Mouse (Mus musculus): ENCODE measurements around the gene Ltv1.
"Not testable (repeated sequence)": the region's sequence is repeated elsewhere in the genome, so short reads cannot be mapped to it uniquely, and the experiment has no call there.

Ltv1 gene

DNA sequence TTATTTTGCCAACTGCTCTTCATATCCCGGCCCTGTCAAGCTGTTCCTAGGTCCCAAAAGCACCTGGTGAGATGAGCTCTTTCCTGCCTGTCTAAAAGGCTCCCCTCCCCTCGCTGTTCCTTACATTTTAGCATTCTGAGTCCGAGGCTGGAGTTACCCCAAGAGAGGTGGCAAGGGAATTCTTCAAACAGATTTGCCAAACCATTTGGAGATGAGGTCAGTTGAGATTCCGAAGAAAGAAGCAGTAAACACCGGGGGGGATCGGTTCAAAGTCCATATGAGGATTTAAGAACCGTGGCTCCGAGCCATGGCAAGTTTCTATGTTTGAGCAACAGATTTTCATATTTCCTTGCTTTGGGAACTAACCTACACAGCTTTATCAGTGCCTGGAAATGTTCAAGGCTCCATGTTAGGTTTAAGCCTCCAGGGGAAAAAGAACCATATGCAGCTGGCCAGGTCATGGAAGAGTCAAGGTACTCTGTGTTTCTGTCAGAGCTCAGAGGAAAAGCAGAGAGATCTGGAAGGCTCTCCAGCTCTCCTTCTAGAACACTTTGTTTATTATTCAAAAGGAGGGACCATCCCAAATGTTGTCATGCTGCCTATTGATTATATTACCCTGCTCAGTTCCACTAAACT lies 4.0 kb upstream of the Ltv1 start:
- no peak for DNase-seq (ENCODE audit: low spot score in 2 of 2)

DNA sequence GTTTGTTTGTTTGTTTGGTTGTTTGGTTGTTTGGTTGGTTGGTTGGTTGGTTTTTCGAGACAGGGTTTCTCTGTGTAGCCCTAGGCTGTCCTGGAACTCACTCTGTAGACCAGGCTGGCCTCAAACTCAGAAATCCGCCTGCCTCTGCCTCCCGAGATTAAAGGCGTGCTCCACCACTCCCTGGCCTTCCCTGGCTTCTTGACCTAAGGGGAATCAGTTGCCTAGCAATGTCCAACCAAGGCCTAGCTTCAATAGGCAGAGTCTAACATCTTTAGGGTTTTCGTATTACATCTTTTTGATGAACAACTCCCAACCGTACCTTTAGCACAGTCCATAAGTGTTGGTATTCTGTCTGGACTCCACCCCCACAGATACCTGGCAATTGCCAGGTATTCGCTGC lies 528 bp upstream of the Ltv1 start:
- DNase-seq (ENCODE audit: low spot score in 2 of 2) = not testable (repeated sequence)

- no peak for DNase-seq (ENCODE audit: low spot score in 2 of 2)
Observed at GRCm38 (mm10) chr10:13189881-13190280, 3.1 kb downstream of the Ltv1 start.

DNA sequence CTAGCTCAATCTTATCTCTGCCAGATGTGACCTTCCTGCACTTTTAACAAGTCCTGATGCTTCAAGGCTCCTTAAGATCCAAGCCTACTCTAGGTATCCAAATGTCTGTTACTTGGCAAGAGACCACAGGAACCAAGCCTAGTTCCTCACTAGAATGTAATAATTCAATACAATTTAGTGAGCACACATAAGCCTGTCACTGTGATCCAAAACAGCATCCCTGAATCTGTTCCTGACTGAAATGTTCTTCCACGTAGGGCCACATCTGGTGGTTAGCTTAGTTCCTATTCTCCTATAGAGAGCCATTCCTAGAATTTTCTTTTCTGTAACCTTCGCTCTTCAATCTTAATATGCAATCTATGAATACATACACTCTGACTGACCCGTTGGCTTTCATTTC lies 6.2 kb downstream of the Ltv1 start:
- no peak for DNase-seq (ENCODE audit: low spot score in 2 of 2)

GRCm38 (mm10) chr10:13184170-13184766 lies 8.7 kb downstream of the Ltv1 start:
- DNase-seq (ENCODE audit: low spot score in 2 of 2) = no peak

- DNase-seq (ENCODE audit: low spot score in 2 of 2) = no peak
Observed at GRCm38 (mm10) chr10:13180211-13180610, 12.8 kb downstream of the Ltv1 start.

- no peak for DNase-seq (ENCODE audit: low spot score in 2 of 2)
Observed at GRCm38 (mm10) chr10:13177973-13178624, 14.9 kb downstream of the Ltv1 start, which contains the start of gene Zc2hc1b. Gene Zc2hc1b, minus strand, starts transcription at chr10:13178023.

- DNase-seq (ENCODE audit: low spot score in 2 of 2) = no peak
Observed at GRCm38 (mm10) chr10:13175866-13176265, 17.1 kb downstream of the Ltv1 start.

DNA sequence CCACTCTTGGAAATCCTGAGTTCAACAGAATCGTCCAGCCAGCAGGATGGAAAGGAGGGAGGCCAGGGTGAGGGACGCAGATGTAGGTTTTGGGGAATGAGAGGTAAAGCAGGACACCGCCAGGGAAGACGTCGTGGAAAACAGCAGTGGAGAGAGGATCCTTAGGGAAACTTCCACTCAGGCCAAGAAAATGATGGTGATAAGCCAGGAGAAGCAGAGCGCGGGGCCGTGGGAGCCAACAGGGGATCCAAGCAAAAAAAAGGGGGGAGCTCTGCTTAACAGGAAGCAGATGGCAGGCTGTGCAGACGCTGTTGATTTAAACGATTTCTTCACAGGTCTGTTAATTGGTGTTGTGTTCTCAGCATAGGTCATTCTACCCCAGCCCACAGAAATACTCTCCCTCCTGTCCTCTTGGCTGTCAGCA lies 20.2 kb downstream of the Ltv1 start:
- DNase-seq (ENCODE audit: low spot score in 2 of 2) = no peak

GRCm38 (mm10) chr10:13171461-13171860 lies 21.5 kb downstream of the Ltv1 start:
- DNase-seq (ENCODE audit: low spot score in 2 of 2) = no peak

DNA sequence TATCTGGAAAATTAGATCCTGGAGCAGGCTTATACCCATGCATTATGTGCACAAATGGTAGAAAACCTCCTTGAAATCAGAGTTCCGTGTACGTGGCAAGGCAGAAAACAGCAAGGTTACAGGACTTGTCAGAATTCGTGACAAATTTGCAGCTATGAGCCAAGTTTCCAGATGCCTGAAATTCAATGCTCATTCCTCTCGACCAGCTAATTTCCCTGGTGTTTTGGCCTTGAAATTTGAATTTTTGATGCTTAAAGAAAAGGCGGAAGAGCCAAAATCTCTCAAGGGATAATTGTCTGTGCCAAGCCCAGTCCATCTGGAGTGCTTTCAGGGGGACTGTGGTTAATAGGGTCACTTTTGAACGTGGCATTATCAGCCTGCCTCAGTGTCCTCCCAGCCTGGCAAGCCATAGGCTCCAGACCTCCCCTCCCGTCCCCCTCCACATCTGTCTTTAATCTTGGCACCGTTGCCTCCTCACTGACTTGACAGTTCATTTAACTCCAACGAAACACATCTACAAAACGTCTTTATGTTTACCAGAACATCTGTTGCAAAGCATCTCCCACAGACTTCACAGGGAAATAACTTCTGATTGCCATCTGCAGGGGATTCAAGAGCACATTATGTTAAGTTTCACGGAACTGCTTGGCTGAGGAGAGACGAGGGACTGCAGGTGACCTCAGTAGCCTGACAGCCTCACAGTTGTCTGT lies 22.1 kb downstream of the Ltv1 start:
- DNase-seq (ENCODE audit: low spot score in 2 of 2) = no peak

DNA sequence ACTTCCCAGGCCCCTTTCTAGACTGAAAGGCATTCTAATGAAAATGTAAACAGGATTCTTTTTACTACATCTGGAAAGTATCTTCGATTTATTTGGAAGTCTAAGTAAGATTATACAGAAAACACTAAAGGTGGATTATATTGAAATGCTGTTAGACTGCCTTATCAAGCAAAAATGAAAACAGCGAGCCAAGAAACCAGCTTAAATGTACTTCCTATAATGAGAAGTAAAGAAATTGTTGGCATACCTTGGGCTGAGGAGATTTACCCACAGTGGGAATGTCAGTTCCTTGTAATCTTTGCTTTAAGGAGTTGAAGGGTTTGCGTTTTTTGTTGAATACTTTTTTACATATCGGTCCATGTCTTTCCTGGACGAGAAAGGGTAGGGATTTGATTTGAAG lies 24.5 kb downstream of the Ltv1 start:
- no peak for DNase-seq (ENCODE audit: low spot score in 2 of 2)

DNA sequence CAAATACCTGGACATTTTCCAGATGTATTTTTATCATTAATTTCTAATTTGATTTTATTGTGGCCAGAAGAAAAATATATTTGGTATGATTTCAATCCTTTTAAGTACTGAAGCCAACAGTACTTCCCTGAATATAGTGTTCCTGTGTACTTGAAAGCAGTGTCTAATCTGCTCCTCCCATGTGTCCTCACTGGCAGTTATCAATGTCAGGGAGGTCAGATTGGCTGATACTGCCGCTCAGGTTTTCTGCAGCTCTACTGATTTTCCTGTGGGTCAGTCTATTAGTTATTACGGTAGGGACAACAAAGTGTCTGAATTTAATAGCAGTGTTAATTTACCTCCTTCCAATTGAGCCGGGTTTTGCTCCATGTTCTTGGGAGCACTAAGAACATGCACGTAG lies 30.9 kb downstream of the Ltv1 start:
- DNase-seq (ENCODE audit: low spot score in 2 of 2) = no peak

GRCm38 (mm10) chr10:13160913-13161312 lies 32.1 kb downstream of the Ltv1 start:
- DNase-seq (ENCODE audit: low spot score in 2 of 2) = no peak

DNA sequence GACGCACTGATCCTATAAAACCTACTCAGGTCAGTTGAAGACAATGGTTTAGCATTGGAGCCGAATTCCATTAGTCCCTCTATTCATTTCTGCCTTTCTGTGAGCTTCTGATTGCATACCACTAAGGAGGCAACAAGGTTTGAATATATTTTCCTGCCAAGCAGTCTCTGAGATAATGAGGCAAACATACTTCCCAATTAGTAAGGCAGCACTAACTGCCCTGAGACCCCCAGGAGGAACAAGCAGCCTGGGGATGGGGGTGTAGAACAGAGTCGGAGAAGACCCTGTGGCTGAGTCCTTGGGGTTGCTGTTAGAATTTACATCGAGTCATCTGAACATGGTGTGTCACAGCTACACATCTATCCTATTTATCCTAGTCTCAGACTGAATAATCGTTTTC lies 37.6 kb downstream of the Ltv1 start:
- DNase-seq (ENCODE audit: low spot score in 2 of 2) = no peak

- DNase-seq (ENCODE audit: low spot score in 2 of 2) = no peak
Observed at GRCm38 (mm10) chr10:13152811-13153364, 40.1 kb downstream of the Ltv1 start.

DNA sequence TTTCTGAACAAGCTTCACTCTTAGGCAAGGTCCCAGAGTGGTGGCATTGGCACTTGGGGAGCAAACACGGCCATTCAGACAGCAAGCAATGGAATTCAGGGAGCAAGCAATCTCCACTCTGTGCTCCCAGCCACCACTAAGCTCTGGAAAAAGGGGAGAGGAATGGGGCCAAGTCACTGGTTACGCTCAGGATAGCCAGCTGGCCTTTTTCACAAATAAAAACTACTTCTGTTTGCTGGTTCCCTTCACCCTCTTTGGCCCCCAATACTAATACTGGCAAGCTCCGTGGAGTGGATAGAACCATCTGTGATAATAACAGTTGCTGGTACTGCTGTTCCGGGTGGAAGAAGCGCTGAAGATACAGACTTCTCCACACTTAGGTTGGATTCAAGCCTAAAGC lies 41.6 kb downstream of the Ltv1 start:
- no peak for DNase-seq (ENCODE audit: low spot score in 2 of 2)

DNA sequence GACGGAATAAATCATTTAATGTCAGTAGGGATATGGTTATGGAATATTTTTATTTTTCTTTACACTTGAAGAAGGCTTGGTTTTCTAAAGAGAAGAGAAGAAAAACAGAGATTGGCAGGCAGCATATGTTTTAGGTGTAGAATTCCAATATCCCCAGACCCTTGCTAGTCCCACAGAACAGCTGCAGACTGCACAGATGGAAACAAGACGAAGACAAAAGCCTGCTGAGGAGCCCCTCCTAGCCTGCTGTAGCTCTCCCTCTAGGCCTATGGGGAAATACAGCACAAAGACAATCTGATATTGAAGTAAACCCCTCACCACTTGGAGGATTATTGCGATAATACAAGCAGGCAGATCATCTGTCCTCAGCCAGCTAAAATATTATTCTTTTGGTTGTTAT lies 42.5 kb downstream of the Ltv1 start:
- no peak for DNase-seq (ENCODE audit: low spot score in 2 of 2)

DNA sequence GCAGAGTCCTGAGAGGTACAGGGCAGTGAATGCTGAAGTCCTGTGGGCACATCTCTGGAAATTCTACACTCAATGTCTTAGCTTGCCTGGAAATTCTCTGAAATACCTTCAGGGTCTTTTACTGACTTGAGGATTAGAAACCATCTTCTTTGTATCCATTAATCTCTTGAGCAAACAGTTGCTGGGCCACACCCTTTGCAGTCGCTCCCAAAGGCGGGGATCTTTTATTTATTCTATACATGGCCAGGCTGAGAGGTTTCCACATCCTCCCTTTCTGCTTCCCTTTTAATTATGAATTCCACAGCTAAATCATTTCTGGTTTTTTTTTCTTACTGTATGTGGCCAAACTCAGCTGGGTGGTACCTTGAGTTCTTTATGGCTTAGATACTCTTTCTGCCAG lies 52.5 kb downstream of the Ltv1 start:
- no peak for DNase-seq (ENCODE audit: low spot score in 2 of 2)

- DNase-seq (ENCODE audit: low spot score in 2 of 2) = no peak
Observed at GRCm38 (mm10) chr10:13137906-13138305, 55.1 kb downstream of the Ltv1 start.

DNA sequence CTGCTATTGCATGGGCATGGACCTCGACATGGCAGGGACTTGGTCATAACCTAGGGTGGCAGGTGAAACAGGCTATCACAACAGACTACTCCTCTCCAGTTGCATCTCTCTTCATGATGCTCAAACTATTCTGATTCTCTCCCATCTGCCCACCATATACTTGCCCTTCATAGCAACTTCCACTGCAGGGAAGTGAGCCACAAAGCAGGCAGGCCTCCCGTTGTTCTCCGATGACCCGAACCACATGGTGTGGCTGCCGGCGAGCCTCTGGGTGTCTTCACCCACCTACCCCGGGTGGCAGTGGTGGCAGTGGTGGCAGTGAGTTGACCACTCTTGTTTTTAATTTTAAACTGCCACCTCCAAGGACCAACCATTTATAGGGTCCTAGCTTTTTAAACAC lies 57.2 kb downstream of the Ltv1 start:
- no peak for DNase-seq (ENCODE audit: low spot score in 2 of 2)

- no peak for DNase-seq (ENCODE audit: low spot score in 2 of 2)
Observed at GRCm38 (mm10) chr10:13135276-13135675, 57.7 kb downstream of the Ltv1 start.
